Mouse (Mus musculus): ENCODE results near the gene Rreb1.

DNA sequence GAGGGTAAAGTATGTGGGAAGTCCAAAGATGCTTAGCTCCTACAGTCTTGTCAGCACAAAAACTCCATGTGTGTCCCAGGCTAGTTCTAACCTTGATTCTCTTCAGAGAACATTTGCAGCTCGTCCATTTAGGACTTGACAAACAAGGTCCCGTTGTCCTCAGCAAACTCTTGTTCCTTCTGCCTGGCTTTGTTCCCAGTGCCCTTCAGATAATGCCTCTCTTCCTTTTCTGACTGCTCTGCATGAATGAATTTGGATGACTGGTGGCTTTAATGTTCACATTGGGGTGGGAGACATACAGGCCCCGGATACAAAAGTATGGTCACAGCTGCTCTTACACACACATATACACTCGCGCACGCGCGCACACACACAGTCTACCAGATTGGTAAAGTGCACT, 156.7 kb downstream of the Rreb1 start:
- no peak for TF ChIP-seq CTCF (IDR thresholded peaks at IDR 0.05; ENCODE audit: control insufficient read depth, insufficient read depth, insufficient replicate concordance, low read depth, low read length)
- no peak for TF ChIP-seq POLR2A (IDR thresholded peaks at IDR 0.05; ENCODE audit: control insufficient read depth, low read depth, low read length)
